Mouse (Mus musculus) myocyte (in vitro differentiated cells): ENCODE results near the gene Zfp423.

Experiments
- CEBPB ChIP-seq: IDR thresholded peaks from 2 replicates; pipeline ENCODE4 v1.6.1; 2011; ENCODE audit warnings: mild to moderate bottlenecking, moderate library complexity; ENCODE audit not compliant: poor library complexity, insufficient read depth, severe bottlenecking
- POLR2A ChIP-seq: IDR thresholded peaks from one replicate; pipeline ENCODE4 v1.6.1; 2011; ENCODE audit warnings: low read depth, mild to moderate bottlenecking, control low read depth, moderate library complexity; ENCODE audit not compliant: insufficient read length
- USF1 ChIP-seq: IDR thresholded peaks from one replicate; pipeline ENCODE4 v1.6.1; 2011; ENCODE audit warnings: low read depth, mild to moderate bottlenecking, control low read depth, moderate library complexity

DNA sequence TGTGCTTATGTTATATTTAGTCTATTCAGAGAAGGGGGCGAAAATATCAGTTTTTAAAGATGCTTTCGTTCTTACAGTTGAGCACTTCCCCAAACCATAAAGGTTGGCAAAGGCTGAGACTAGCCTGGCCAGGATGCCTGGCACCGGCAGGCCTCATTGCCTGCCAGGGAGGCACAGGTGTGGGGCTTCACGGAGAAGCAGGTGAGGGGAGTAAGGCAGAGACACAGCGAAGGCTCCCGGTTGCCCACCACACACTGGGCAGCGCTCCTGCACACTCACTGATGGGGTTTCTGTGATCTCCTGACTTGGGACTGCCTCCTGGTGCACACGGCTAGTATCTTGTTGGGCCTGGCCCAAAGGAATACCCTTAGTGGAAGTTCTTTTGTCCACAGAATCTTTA lies 294.1 kb downstream of the Zfp423 start:
- TF ChIP-seq USF1 (no peak), POLR2A (no peak), CEBPB (no peak)
